Mouse (Mus musculus) megakaryocyte, embryonic 14.5 days (primary cell): ENCODE measurements around the gene Gm5134.

Source experiments
- FLI1 ChIP-seq: IDR thresholded peaks from 2 replicates; pipeline ENCODE4 v1.6.1; 2012; ENCODE audit warnings: low read length, inconsistent platforms, mixed read lengths
- GATA1 ChIP-seq: IDR thresholded peaks from 3 replicates; pipeline ENCODE4 v1.6.1; 2012; ENCODE audit warnings: mixed read lengths, low read length, inconsistent platforms, borderline replicate concordance

GRCm38 (mm10) chr10:76001160-76001559 is 46.8 kb downstream of the Gm5134 start:
- TF ChIP-seq FLI1 (no peak), GATA1 (no peak)
